Mouse (Mus musculus): ENCODE measurements at regions not wholly inside any gene's neighbourhood (a gene's known extent, or its start where the extent isn't known, plus 50 kb on each side); places are given as distances from the start of the nearest gene placed in this dataset.
A peak's percentile ranks its signal among the peaks of the same experiment; 100 is the strongest.

- DNase-seq (ENCODE audit: low spot score), result no peak
Observed at GRCm38 (mm10) chr12:32273474-32273873, 65.0 kb upstream of the Pik3cg start.

- no peak for DNase-seq (ENCODE audit: low spot score)
Observed at GRCm38 (mm10) chr12:32279861-32280260, 71.4 kb upstream of the Pik3cg start.

GRCm38 (mm10) chr12:32280309-32280708 lies 71.8 kb upstream of the Pik3cg start:
- DNase-seq (ENCODE audit: low spot score), result no peak

- no peak for DNase-seq (ENCODE audit: low spot score)
Observed at GRCm38 (mm10) chr12:32282371-32283163, 74.1 kb upstream of the Pik3cg start.

- no peak for DNase-seq (ENCODE audit: low spot score)
Observed at GRCm38 (mm10) chr12:32285039-32285438, 76.6 kb upstream of the Pik3cg start.

GRCm38 (mm10) chr12:32286652-32287051 lies 78.2 kb upstream of the Pik3cg start:
- no peak for DNase-seq (ENCODE audit: low spot score)

GRCm38 (mm10) chr12:32291145-32291544 lies 82.7 kb upstream of the Pik3cg start:
- no peak for DNase-seq (ENCODE audit: low spot score)

GRCm38 (mm10) chr12:32291962-32292748 lies 83.7 kb upstream of the Pik3cg start:
- DNase-seq (ENCODE audit: low spot score), result peak; percentile 92

- peak; percentile 55 for DNase-seq (ENCODE audit: low spot score)
Observed at GRCm38 (mm10) chr12:32292749-32293128, 84.3 kb upstream of the Pik3cg start.

- no peak for DNase-seq (ENCODE audit: low spot score)
Observed at GRCm38 (mm10) chr12:32297431-32297830, 81.1 kb upstream of the Ccdc71l start.

GRCm38 (mm10) chr12:32299714-32300113 lies 78.8 kb upstream of the Ccdc71l start:
- DNase-seq (ENCODE audit: low spot score), result no peak

- DNase-seq (ENCODE audit: low spot score), result no peak
Observed at GRCm38 (mm10) chr12:32305736-32306135, 72.8 kb upstream of the Ccdc71l start.

- no peak for DNase-seq (ENCODE audit: low spot score)
Observed at GRCm38 (mm10) chr12:32306326-32306725, 72.2 kb upstream of the Ccdc71l start.

GRCm38 (mm10) chr12:32307280-32308006 lies 71.1 kb upstream of the Ccdc71l start:
- DNase-seq (ENCODE audit: low spot score), result peak; percentile 92

- DNase-seq (ENCODE audit: low spot score), result no peak
Observed at GRCm38 (mm10) chr12:32315099-32315783, 63.3 kb upstream of the Ccdc71l start.
